ENCODE assay signal across 12 mouse cellular contexts in genomic region chr7:72474751-72475150, GRCm38 (mm10).
DNase-seq lines count a peak whose midpoint lies in the region.
"Had no signal": no experiment of that assay in that cellular context is flagged by ENCODE, and none has a peak within 500 bp of the region (broad histone marks: within the 10 kb centered on the region; RNA-seq: fewer than 3 reads in every experiment).

No protein-coding gene starts in this region.

- peak; percentile 2 to 42 for DNase-seq in frontal cortex, adult 2 months (ENCODE audit: extremely low spot score in 1 of 2, low spot score in 1 of 2)
- no peak for DNase-seq in frontal cortex, postnatal 25 days (ENCODE audit: low spot score in 2 of 2)
- DNase-seq in kidney, postnatal 14 days, result peak; percentile 14
- no peak for DNase-seq in kidney, adult 9 months
- peak; percentile 50 to 57 for DNase-seq in right cerebral cortex, postnatal 10 days (ENCODE audit: low spot score in 2 of 2)
- DNase-seq in right cerebral cortex, adult 18-20 months, result no peak
- peak; percentile 6 to 27 for DNase-seq in lung, postnatal 4 days
- no peak for DNase-seq in embryo, embryonic 10 days (ENCODE audit: low spot score)
- DNase-seq: adrenal gland, postnatal 10 days; heart, adult 2 months; kidney, adult 2 months; thymus, postnatal 36 days had no signal

Comparison
In these comparisons a context has a peak if more than half of its experiments do, and no peak if none do; other contexts are left out.
1. DNase-seq: peak in frontal cortex, adult 2 months (2 of 2), kidney, postnatal 14 days (single experiment), right cerebral cortex, postnatal 10 days (2 of 2) and lung, postnatal 4 days (2 of 2); none in frontal cortex, postnatal 25 days (0 of 2), kidney, adult 9 months (single experiment), right cerebral cortex, adult 18-20 months (single experiment) and embryo, embryonic 10 days (single experiment).